Mouse (Mus musculus) kidney, postnatal 0 days (tissue): ENCODE results near the gene Slc35b3. TPM values are rescaled to one million over a fixed set of nuclear protein-coding genes. Genes with fewer than 3 reads are reported as not detected.

Experiments
- ATAC-seq: fragments of 200-750 bp; cut with Nextera tagmentation; replicated peaks from 2 replicates; pipeline ENCODE4 v1.8.0; 2017; ENCODE audit warnings: low read depth, moderate number of reproducible peaks, moderate TSS enrichment, moderate library complexity; ENCODE audit not compliant: low FRiP score
- DNase-seq: peaks from one replicate; pipeline ENCODE4 v3.0.0-alpha.2; 2016; ENCODE audit warnings: low spot score
- H3K27ac ChIP-seq: fragments of 300-500 bp; sonication (generic); 2 replicates; pipeline ENCODE4 v1.5.1; 2014; ENCODE audit warnings: mild to moderate bottlenecking
- H3K27me3 ChIP-seq: fragments of 300-500 bp; sonication (generic); 2 replicates; pipeline ENCODE4 v1.6.1; 2014; ENCODE audit warnings: low read length, mixed read lengths; ENCODE audit not compliant: insufficient read depth
- H3K36me3 ChIP-seq: fragments of 300-500 bp; sonication (generic); 2 replicates; pipeline ENCODE4 v1.6.1; 2014; ENCODE audit warnings: low read length, mixed read lengths; ENCODE audit not compliant: insufficient read depth
- H3K4me1 ChIP-seq: fragments of 300-500 bp; sonication (generic); replicated peaks from 2 replicates; pipeline ENCODE4 v1.6.1; 2014; ENCODE audit warnings: antibody characterized with exemption, low read length, mixed read lengths; ENCODE audit not compliant: insufficient read depth
- H3K4me2 ChIP-seq: fragments of 300-500 bp; sonication (generic); 2 replicates; pipeline ENCODE4 v1.6.1; 2014; ENCODE audit warnings: mild to moderate bottlenecking, low read length, moderate library complexity, mixed read lengths
- H3K4me3 ChIP-seq: fragments of 300-500 bp; sonication (generic); replicated peaks from 2 replicates; pipeline ENCODE4 v1.5.1; 2014; ENCODE audit warnings: low read depth, low read length
- H3K9ac ChIP-seq: fragments of 300-500 bp; sonication (generic); 2 replicates; pipeline ENCODE4 v1.6.1; 2014; ENCODE audit warnings: low read depth, low read length
- H3K9me3 ChIP-seq: fragments of 300-500 bp; sonication (generic); replicated peaks from 2 replicates; pipeline ENCODE4 v1.6.1; 2016; ENCODE audit warnings: low read length, inconsistent platforms, mixed read lengths
- CTCF ChIP-seq: IDR thresholded peaks from 2 replicates; pipeline ENCODE4 v1.5.1; 2016; ENCODE audit warnings: antibody characterized with exemption, low read depth, mild to moderate bottlenecking, moderate library complexity
- WGBS: fragments of 180-500 bp; shearing (Covaris S2); extraction: QIAGEN DNeasy Blood & Tissue Kit; methylation state at CpG from one replicate; pipeline ENCODE4 v1.1.7; 2014; 5-methylcytosine and 5-hydroxymethylcytosine counted together
- polyA plus RNA-seq: library from polyadenylated mRNA; unstranded; fragments of >200 nt; fragmentation: Nextera tagmentation; extraction: Ambion mirVana; gene quantifications from 2 replicates; pipeline ENCODE4 v1.2.1, GENCODE M21; 2015

The Slc35b3 gene
- polyA plus RNA-seq: 49.4 and 50.2 TPM in 2 replicates

DNA sequence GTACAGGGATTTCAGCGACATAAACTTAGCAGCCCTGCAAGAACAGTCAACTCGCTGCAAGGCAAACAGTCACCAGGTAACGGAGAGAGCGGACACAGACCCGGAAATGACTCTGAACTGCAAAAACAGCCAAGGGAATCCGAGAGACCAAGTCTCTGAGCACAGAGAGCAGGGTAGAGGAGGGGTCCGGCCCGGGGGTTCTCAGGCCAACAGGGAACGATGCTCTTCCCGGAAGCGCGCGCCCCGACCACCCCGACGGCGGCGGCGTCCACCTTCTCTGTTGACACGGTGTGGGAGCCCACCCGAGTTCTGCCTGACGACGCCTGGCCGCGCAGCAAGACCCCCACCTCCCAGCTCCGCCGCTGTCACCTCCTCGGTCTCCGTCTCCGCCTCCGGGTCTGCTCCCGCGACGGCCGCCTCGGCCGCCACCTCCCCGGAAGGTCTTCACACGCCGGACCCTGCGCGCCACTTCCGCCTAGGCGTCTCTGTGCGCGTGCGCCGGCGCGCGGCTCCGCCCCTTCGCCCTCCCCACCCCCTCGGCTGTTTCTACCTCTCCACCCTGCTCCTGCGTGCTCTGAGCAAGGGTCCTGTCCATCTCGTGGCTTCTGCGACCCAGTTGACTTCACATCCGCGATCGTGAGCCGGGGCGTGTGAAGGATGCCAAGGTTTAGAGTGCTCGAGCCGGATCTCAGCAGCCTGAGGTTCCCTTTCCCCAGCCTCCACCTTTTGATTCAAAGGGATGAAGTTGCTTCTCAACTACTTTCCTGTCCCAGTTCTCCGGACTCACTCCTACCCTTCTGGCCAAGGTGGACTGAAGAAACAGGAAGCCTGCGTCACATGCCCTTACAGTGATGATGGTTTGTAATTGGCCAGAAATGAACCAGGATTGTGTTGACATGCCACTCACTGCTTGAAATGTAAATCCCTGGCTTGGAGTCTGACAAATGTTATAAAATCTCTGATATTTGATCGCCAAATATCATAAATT, at the start of gene Slc35b3:
Slc35b3 (minus strand) TSS at position 813 of the 988 bp plus-strand sequence.
- H3K27me3 ChIP-seq: no peaks in the 10 kb centered on the region
- 0 out of 2 replicates have a peak, but pooled peaks cover 4% of the 10 kb centered on the region for H3K36me3 ChIP-seq
- under 1% methylated on average over 65 of the region's 67 CpGs for WGBS
- 0 out of 2 replicates have a peak, but pooled peaks cover 8% of the 10 kb centered on the region for H3K4me1 ChIP-seq
- H3K27ac ChIP-seq: peak within 1 kb of the TSS; percentile 82
- H3K4me2 ChIP-seq: peak within 1 kb of the TSS; percentile 60
- peak within 1 kb of the TSS; percentile 78 for H3K9ac ChIP-seq
- peak; percentile 91 for DNase-seq
- peak; percentile 97 for ATAC-seq
- TF ChIP-seq CTCF: no peak
- H3K4me3 ChIP-seq: peak within 1 kb of the TSS; percentile 91
- H3K9me3 ChIP-seq: no peaks in the 10 kb centered on the region

DNA sequence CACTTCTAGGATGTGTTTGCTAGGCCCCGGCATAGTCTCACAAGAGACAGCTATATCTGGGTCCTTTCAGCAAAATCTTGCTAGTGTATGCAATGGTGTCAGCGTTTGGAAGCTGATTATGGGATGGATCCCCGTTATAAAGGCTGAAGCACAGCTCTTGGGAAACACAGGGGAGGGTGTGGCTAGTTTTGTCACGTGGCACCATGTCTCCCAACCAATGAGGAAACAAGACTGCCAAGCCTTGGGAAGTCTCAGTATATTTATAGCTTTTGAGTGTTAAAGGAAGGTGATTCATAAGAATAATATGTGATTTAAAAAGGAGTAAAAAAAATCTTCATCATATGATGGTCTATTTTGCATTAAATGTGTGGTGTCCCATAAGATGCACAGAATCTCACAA, 49.6 kb upstream of the Slc35b3 start:
- Histone ChIP-seq H3K9ac (no peak overlapping the region), H3K4me1 (no peaks in the 10 kb centered on the region), H3K9me3 (no peaks in the 10 kb centered on the region), H3K27ac (no peak overlapping the region), H3K36me3 (no peaks in the 10 kb centered on the region), H3K4me3 (no peak overlapping the region), H3K4me2 (no peak overlapping the region), H3K27me3 (no peaks in the 10 kb centered on the region)
- DNase-seq (no peak), ATAC-seq (no peak)
- WGBS: 77% methylated on average over 4 of the region's 4 CpGs
- TF ChIP-seq CTCF: no peak

DNA sequence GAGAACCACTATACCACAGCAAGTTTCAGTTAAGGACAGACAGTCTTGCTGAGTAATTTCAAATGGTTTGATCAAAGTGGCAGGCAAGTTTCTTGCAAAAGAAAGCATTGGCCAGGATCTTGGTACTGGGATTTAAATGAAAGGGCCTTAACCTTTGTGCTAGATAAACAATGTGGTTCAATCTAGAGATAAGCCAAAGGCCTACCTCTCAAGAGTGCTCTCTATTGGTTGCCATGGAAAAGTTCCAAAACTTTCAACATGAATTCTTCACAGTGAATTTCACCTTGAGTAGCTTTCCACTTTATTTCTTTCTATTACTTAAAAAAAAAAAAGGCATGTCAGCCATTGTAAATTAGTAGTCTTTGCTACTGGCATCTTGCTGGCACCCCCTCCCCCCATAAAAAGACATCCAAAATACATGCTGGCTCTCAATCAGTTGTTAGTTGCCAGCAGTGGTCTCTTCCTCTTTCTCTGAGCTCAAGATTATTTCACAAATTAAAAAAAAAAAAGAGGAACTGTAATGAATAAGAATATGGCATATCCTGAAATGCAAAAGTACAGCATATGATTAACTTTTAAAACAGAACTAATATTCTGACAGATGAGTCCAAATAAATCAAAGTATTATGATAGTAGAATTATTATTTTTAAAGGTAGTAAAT, 42.6 kb upstream of the Slc35b3 start:
- Histone ChIP-seq H3K4me1 (no peaks in the 10 kb centered on the region), H3K27ac (no peak overlapping the region), H3K9me3 (no peaks in the 10 kb centered on the region), H3K9ac (no peak overlapping the region), H3K27me3 (no peaks in the 10 kb centered on the region), H3K36me3 (no peaks in the 10 kb centered on the region), H3K4me3 (no peak overlapping the region), H3K4me2 (no peak overlapping the region)
- no peak for TF ChIP-seq CTCF
- DNase-seq: no peak
- ATAC-seq: no peak

DNA sequence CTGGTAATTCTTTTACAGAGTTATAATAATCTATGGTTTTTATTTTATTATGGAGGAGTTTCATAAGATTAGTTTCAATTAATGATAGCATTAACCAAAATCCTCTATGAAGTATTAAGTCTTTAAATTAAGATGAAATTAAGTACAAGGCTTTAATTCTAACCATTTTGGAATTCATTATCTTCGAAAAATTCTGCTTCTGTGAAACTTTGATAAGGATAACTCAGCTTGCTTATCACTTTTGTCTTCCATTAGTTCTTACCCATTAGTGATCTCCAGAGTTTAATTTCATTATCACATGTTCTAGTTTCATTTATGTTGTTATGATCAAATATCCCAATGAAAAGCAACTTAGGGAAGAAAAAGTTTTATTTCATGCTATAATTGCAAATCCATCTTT, 41.7 kb upstream of the Slc35b3 start:
- no peak overlapping the region for H3K4me3 ChIP-seq
- no peaks in the 10 kb centered on the region for H3K27me3 ChIP-seq
- TF ChIP-seq CTCF: no peak
- H3K36me3 ChIP-seq: no peaks in the 10 kb centered on the region
- H3K9ac ChIP-seq: no peak overlapping the region
- DNase-seq (no peak), ATAC-seq (no peak)
- no peaks in the 10 kb centered on the region for H3K4me1 ChIP-seq
- H3K4me2 ChIP-seq: no peak overlapping the region
- H3K9me3 ChIP-seq: no peaks in the 10 kb centered on the region
- no peak overlapping the region for H3K27ac ChIP-seq
- WGBS: 64% methylated on average over 1 of the region's 1 CpGs

DNA sequence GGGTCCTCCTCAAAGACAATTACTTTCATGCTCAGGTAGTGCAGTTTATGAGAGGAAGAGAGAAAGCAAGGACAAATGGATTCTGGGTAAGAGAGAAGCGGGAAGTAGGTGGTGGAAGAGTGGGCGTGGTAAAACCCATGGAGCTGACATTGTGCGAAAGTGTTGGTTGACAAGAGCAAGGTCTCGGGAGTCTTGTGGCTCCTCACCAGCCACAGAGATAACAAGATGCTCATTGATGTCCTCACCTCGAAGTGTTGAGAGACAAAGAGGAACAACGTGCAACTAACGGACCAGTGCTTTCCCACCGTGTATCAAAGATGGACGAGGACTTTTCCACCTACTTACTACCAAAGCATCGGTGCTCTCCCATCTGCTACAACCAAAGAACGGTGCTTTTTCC, 40.8 kb upstream of the Slc35b3 start:
- Histone ChIP-seq H3K9ac (no peak overlapping the region), H3K36me3 (no peaks in the 10 kb centered on the region), H3K27ac (no peak overlapping the region), H3K4me1 (no peaks in the 10 kb centered on the region), H3K4me2 (no peak overlapping the region), H3K27me3 (no peaks in the 10 kb centered on the region), H3K9me3 (no peaks in the 10 kb centered on the region), H3K4me3 (no peak overlapping the region)
- no peak for DNase-seq
- 94% methylated on average over 11 of the region's 11 CpGs for WGBS
- no peak for TF ChIP-seq CTCF
- ATAC-seq: no peak

DNA sequence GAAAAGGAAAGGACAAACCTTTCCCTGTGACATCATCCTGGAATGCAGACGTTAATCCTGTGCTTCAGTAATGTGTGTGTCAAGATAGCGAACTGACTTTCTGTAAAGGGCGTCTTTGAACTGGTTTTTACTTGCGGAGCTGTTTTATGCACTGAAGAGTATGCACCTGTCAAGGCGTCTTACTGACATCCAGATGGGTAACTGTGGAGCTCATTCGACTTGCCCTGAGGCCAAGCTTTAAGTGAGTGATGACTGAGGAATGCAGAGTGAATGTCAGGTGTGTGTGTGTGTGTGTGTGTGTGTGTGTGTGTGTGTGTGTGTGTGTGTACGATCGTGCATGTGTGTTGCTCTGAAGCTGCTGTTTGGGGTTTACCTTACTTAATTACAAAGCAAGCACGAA, 38.3 kb upstream of the Slc35b3 start:
- Histone ChIP-seq H3K9ac (no peak overlapping the region), H3K4me1 (no peaks in the 10 kb centered on the region), H3K4me2 (no peak overlapping the region), H3K4me3 (no peak overlapping the region), H3K27ac (no peak overlapping the region), H3K9me3 (no peaks in the 10 kb centered on the region), H3K27me3 (no peaks in the 10 kb centered on the region), H3K36me3 (no peaks in the 10 kb centered on the region)
- WGBS: 64% methylated on average over 9 of the region's 9 CpGs
- no peak for TF ChIP-seq CTCF
- DNase-seq: no peak
- no peak for ATAC-seq
